Mouse (Mus musculus): Measurements from ENCODE around the gene Uncx. TPM values are rescaled to one million over a fixed set of nuclear protein-coding genes. Genes with fewer than 3 reads are reported as not detected.
A peak's percentile ranks its signal among the peaks of the same experiment; 100 is the strongest.

The Uncx gene
- 0.16 TPM in 1 of 2 replicates, not detected in the other for total RNA-seq (2012; rRNA removed)

DNA sequence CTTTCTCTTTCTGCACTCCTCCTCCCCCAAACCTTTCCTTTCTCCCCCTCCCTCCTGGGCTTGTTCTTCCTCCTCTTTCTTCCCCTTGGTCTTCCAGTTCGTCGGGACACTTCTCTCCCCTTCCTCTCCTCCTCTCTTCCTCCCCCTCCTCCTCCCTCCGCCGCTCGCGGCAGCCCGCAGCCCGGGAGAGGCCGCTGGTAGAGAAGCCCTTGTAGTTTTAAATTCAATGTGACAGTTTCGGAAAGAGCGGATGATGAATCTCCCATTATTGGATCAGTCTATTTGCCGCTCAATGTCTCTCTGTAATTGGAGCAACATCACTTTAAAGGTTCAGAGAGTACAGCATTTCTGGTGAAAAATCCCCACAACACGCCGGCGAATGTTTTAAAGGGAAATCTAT is at the start of gene Uncx:
TSS of gene Uncx (plus strand) at position 281 of the 400 bp plus-strand sequence.
- DNase-seq (ENCODE audit: low read depth, low spot score) = no peak
- TF ChIP-seq CHD2 (IDR thresholded peaks at IDR 0.05; ENCODE audit: low read depth, low read length) (no peak), MAFK (IDR thresholded peaks at IDR 0.05; ENCODE audit: insufficient read depth, low read depth, low read length) (no peak), ZC3H11A (IDR thresholded peaks at IDR 0.05; ENCODE audit: borderline replicate concordance, low read depth, low read length) (no peak), ZNF384 (IDR thresholded peaks at IDR 0.05; ENCODE audit: low read depth, low read length) (no peak), HCFC1 (IDR thresholded peaks at IDR 0.05; ENCODE audit: borderline replicate concordance, insufficient read depth, low read length) (no peak)
- Histone ChIP-seq H3K9me3 (ENCODE audit: control insufficient read depth, insufficient read depth, low read depth, low read length) (no peaks in the 10 kb centered on the region), H3K36me3 (ENCODE audit: control insufficient read depth, insufficient read depth, low read length, poor library complexity, severe bottlenecking) (no peaks in the 10 kb centered on the region), H3K4me3 (ENCODE audit: insufficient read depth in 1 of 2, low read depth in 1 of 2, low read length in 2 of 2, poor library complexity in 1 of 2, severe bottlenecking in 1 of 2) (peak within 1 kb of the TSS; percentile 4 to 48; a peak in 3 of 4 replicates), H3K4me1 (ENCODE audit: control insufficient read depth in 2 of 2, insufficient read depth in 2 of 2, low read length in 2 of 2, poor library complexity in 1 of 2) (no peaks in the 10 kb centered on the region), H3K27ac (ENCODE audit: insufficient read depth, low read depth, low read length, poor library complexity, severe bottlenecking) (no peak within 1 kb of the TSS), H3K9ac (ENCODE audit: insufficient read depth, low read depth, low read length, poor library complexity, severe bottlenecking) (no peak within 1 kb of the TSS)
- in situ Hi-C loops (cut with MboI; ENCODE audit: low sequenced_read_pairs in 2 of 2, unreplicated experiment in 2 of 2) = loop anchor here (5.0 to 25.0 kb wide), 3 partner anchors 364 to 944 kb away; partner anchors contain the start of genes Elfn1 (in 1 of the 2) and Pdgfa (in 1 of the 2)

DNA sequence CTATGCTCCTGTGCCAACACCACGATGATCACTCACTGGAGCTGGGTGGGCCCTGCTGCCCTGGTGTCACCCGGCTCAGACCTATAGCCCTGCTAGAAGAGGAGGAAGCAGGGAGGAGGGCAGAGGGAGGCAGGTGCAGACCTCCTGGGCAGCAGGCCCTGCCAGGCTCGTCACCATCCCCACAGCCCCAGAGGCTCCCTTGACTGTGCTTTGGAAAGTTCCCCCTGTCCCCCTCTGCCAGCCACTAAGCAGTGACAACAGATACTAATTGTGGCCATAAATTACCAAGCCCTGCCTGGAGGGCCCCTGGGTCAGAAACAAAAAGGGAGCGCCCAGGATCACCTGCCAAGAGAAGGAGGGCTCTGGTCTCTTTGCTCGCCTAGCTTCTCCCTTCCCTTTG is 49.6 kb upstream of the Uncx start:
- TF ChIP-seq CHD2 (IDR thresholded peaks at IDR 0.05; ENCODE audit: low read depth, low read length) (no peak), HCFC1 (IDR thresholded peaks at IDR 0.05; ENCODE audit: borderline replicate concordance, insufficient read depth, low read length) (no peak), ZNF384 (IDR thresholded peaks at IDR 0.05; ENCODE audit: low read depth, low read length) (no peak)
- H3K9me3 ChIP-seq (ENCODE audit: control insufficient read depth, insufficient read depth, low read depth, low read length) = no peaks in the 10 kb centered on the region
- no peak overlapping the region for H3K4me3 ChIP-seq (ENCODE audit: insufficient read depth in 1 of 2, low read depth in 1 of 2, low read length in 2 of 2, poor library complexity in 1 of 2, severe bottlenecking in 1 of 2)
- in situ Hi-C loops (cut with MboI; ENCODE audit: low sequenced_read_pairs in 2 of 2, unreplicated experiment in 2 of 2) = no loop called here
- no peaks in the 10 kb centered on the region; the same call in 1 of the 2 replicates for H3K36me3 ChIP-seq (ENCODE audit: control insufficient read depth, insufficient read depth, low read length, poor library complexity, severe bottlenecking)
- peaks cover 0 to 2% of the 10 kb centered on the region in 2 experiments; a peak in 1 of 4 replicates for H3K4me1 ChIP-seq (ENCODE audit: control insufficient read depth in 2 of 2, insufficient read depth in 2 of 2, low read length in 2 of 2, poor library complexity in 1 of 2)
- no peak for DNase-seq (ENCODE audit: low read depth, low spot score)
- no peak overlapping the region for H3K9ac ChIP-seq (ENCODE audit: insufficient read depth, low read depth, low read length, poor library complexity, severe bottlenecking)
- no peak overlapping the region for H3K27ac ChIP-seq (ENCODE audit: insufficient read depth, low read depth, low read length, poor library complexity, severe bottlenecking)

DNA sequence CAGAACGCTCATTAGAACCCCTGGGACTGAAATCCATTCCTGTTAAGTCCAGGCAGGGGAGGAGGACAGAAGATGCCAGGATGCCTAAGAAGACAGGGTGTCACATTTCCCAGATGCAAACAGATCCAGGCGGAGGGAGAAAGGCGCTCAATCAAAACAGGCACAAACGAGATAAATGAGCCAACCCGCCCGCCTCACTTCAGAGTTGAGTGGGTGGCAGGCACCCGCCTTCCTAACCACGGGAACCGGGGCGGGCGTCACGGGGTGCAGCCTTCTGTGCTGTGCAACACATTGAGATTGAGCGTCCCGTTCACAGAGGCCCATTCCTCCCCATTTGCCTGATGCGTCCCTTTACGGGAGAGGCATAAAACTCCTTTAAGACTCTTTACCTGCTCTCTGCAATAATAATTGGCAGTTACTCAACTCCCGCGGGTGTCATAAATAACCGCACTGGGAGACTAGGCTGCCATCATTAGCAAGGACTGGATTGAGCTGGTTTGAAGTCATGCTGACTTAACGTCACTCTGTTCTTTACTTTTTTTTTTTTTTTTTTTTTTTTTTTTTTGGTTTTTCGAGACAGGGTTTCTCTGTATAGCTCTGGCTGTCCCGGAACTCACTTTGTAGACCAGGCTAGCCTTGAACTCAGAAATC is 48.1 kb upstream of the Uncx start:
- no peaks in the 10 kb centered on the region for H3K9me3 ChIP-seq (ENCODE audit: control insufficient read depth, insufficient read depth, low read depth, low read length)
- H3K27ac ChIP-seq (ENCODE audit: insufficient read depth, low read depth, low read length, poor library complexity, severe bottlenecking) = no peak overlapping the region
- no peaks in the 10 kb centered on the region; the same call in 1 of the 2 replicates for H3K36me3 ChIP-seq (ENCODE audit: control insufficient read depth, insufficient read depth, low read length, poor library complexity, severe bottlenecking)
- H3K4me1 ChIP-seq (ENCODE audit: control insufficient read depth in 2 of 2, insufficient read depth in 2 of 2, low read length in 2 of 2, poor library complexity in 1 of 2) = peaks cover 0 to 2% of the 10 kb centered on the region in 2 experiments; a peak in 1 of 4 replicates
- 0 out of 4 replicates have a peak overlapping the region, but pooled peaks of 1 of the 2 experiments have one; percentile 5 for H3K4me3 ChIP-seq (ENCODE audit: insufficient read depth in 1 of 2, low read depth in 1 of 2, low read length in 2 of 2, poor library complexity in 1 of 2, severe bottlenecking in 1 of 2)
- in situ Hi-C loops (cut with MboI; ENCODE audit: low sequenced_read_pairs in 2 of 2, unreplicated experiment in 2 of 2) = no loop called here
- TF ChIP-seq ZNF384 (IDR thresholded peaks at IDR 0.05; ENCODE audit: low read depth, low read length) = peak; percentile 63; the same call in 1 of the 2 replicates
- no peak for TF ChIP-seq HCFC1 (IDR thresholded peaks at IDR 0.05; ENCODE audit: borderline replicate concordance, insufficient read depth, low read length)
- no peak overlapping the region for H3K9ac ChIP-seq (ENCODE audit: insufficient read depth, low read depth, low read length, poor library complexity, severe bottlenecking)
- DNase-seq (ENCODE audit: low read depth, low spot score) = no peak

DNA sequence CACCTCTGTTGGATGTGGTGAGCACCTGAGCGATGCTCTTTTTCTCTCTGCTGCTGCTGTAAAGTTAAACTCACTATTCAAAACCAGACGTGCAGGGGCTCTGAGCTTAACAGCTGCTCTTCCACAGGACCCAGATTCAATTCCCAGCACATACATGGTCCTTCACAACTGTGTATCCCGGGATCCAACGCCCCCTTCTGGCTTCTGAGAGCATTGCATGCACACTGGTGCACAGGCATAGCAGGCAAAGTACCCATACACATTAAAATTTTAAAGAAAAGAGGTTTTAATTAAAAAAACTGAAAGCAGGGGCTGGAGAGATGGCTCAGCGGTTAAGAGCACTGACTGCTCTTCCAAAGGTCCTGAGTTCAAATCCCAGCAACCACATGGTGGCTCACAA is 46.4 kb upstream of the Uncx start:
- no peak for DNase-seq (ENCODE audit: low read depth, low spot score)
- Histone ChIP-seq H3K27ac (ENCODE audit: insufficient read depth, low read depth, low read length, poor library complexity, severe bottlenecking) (no peak overlapping the region), H3K4me3 (ENCODE audit: insufficient read depth in 1 of 2, low read depth in 1 of 2, low read length in 2 of 2, poor library complexity in 1 of 2, severe bottlenecking in 1 of 2) (no peak overlapping the region), H3K4me1 (ENCODE audit: control insufficient read depth in 2 of 2, insufficient read depth in 2 of 2, low read length in 2 of 2, poor library complexity in 1 of 2) (no peaks in the 10 kb centered on the region), H3K9ac (ENCODE audit: insufficient read depth, low read depth, low read length, poor library complexity, severe bottlenecking) (no peak overlapping the region), H3K9me3 (ENCODE audit: control insufficient read depth, insufficient read depth, low read depth, low read length) (no peaks in the 10 kb centered on the region), H3K36me3 (ENCODE audit: control insufficient read depth, insufficient read depth, low read length, poor library complexity, severe bottlenecking) (no peaks in the 10 kb centered on the region; the same call in 1 of the 2 replicates)
- in situ Hi-C loops (cut with MboI; ENCODE audit: low sequenced_read_pairs in 2 of 2, unreplicated experiment in 2 of 2) = no loop called here
- TF ChIP-seq CHD2 (IDR thresholded peaks at IDR 0.05; ENCODE audit: low read depth, low read length) (no peak), ZNF384 (IDR thresholded peaks at IDR 0.05; ENCODE audit: low read depth, low read length) (no peak), HCFC1 (IDR thresholded peaks at IDR 0.05; ENCODE audit: borderline replicate concordance, insufficient read depth, low read length) (no peak), MAFK (IDR thresholded peaks at IDR 0.05; ENCODE audit: insufficient read depth, low read depth, low read length) (no peak), ZC3H11A (IDR thresholded peaks at IDR 0.05; ENCODE audit: borderline replicate concordance, low read depth, low read length) (no peak)

All from ES-E14 (cell line).